Mouse (Mus musculus): Measurements from ENCODE around the gene Lrrc46. TPM values are rescaled to one million over a fixed set of nuclear protein-coding genes. Genes with fewer than 3 reads are reported as not detected.
A peak's percentile ranks its signal among the peaks of the same experiment; 100 is the strongest.

Lrrc46 gene
- 1 to 10 TPM in 1 of 2 experiments, under 1 TPM in 1; 0.74 to 1.0 TPM for total RNA-seq (2021)

GRCm38 (mm10) chr11:97041022-97041899 is at the start of gene Lrrc46, which contains the start of gene Mrpl10:
Gene Lrrc46, minus strand, starts transcription at chr11:97041407.
Gene Mrpl10, plus strand, starts transcription at chr11:97041560.
- DNase-seq (ENCODE audit: extremely low spot score in 1 of 2, low spot score in 1 of 2) = peak; percentile 72 to 83

DNA sequence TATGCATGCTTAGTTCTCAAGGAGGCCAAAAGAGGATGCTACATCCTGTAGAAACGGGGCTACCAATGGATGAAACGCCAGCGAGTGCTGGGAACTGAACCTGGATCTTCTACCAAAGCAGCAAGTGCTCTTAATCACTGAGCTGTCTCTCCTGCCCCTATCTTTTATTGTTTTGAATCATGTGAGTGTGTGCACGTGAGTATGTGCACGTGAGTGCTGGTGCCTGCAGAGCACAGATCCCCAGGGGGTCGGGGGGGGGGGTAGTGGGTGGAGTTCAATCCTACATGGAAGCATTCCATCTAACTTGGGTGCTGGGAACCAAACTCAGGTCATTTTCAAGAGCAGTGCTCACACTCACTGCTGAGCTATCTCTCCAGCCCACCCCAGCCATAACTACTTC is 45.2 kb upstream of the Lrrc46 start:
- no peak for DNase-seq (ENCODE audit: extremely low spot score in 1 of 2, low spot score in 1 of 2)

DNA sequence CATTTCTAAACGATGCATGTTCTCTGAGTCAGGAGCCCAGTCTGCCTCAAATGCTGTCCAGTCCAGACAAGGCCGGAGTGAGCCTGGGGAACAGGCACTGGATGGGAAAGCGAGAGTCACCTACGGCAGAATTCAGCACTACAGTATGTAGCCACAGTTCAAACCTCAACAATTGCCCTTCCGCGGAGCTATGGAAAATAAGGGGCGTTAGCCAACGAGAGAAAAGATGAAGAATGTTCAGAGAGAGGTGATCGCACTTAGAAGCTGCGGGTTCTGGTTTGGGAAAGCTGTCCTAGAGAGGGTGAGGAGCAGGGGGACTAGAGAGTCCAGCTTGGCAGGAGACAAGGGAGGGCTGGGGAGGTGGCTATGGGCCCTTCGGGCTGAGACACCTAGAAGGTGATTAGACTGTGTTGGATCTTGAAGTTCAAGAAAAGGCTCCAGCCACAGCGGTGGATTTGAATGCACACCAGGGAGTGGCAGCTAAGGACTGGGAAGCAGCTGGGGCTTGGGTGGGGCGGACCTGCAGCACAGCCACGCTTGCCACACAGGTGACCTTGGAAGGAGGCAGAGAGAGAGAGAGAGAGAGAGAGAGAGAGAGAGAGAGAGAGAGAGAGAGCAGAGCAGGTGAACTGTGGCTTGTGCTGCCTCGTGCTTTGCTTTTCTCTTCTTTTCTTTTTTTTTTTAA is 43.8 kb upstream of the Lrrc46 start:
- no peak for DNase-seq (ENCODE audit: extremely low spot score in 1 of 2, low spot score in 1 of 2)

DNA sequence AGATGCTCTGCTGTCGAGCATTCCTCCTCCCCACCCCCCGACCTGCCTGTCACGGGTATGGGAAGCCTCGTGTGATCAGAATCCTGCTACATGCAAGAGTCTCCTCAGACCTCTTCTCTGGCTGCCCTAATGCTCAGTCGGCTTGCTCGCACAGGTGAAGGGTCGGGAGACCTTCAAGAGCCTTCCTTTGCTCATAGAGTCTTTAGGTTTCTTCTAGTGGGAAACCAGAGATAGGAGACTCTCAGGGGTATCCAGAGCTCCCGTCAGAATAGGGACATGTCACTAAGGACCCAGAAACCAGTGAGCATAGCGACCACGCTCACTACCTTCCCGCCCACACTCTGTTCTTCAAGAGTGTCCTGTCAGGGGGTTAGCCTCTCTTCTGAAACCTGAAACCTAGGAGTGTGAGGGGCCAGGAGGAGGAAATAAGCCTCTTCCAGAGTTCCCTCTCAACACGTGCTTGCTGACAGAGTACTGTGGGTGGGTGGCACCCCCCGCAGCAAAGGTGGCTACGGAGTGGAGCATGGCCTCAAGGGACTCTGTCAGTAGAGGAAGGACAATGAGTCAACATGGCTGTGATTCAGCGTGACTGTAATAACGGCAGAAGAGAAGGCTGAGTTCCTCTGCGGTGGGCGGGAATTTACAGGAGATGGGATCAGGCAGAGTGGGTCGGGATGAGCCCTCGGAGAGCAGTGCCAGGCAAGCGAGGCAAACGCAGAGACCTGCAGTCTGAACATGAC is 42.4 kb upstream of the Lrrc46 start:
- no peak for DNase-seq (ENCODE audit: extremely low spot score in 1 of 2, low spot score in 1 of 2)

DNA sequence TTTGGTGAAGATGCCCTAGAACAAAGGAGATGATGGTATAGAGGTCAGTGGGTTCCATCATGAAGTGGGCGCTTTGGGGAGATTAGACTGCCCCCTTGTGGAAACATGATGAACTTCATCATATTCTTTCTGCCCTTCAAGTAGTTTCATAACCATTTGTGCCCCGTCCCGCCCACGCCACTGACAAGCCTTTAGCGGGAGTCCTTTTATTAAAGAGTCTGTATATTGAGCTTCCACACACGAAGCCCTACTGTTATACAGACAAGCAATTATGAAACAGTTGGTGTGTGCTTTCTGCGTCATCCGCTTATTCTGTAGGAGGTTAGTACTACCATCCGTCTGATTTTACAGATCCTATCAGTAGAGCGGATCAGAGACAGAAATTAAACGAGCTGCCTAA is 41.8 kb upstream of the Lrrc46 start:
- DNase-seq (ENCODE audit: extremely low spot score in 1 of 2, low spot score in 1 of 2) = peak in 1 of 2 experiments; percentile 51

GRCm38 (mm10) chr11:97080291-97080690 is 39.1 kb upstream of the Lrrc46 start:
- DNase-seq (ENCODE audit: extremely low spot score in 1 of 2, low spot score in 1 of 2) = no peak

DNA sequence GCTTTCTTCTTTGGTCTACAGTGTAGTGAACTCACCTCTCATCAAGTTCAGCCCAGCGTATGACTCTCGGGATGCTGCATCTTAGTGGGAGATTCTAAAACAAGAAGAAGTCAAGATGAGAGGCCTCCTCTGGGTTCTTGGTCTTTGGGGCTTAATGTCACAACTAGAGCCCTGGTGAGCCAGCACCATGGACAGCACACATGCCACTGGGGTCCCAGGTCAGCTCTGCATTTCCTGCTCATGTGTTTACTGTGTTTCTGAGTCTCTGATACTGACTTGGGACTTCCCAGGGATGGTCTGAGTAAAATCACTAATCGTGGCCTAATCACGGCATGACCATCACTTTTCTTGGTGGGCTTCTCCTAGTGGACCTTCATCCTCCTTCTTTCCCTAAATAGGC is 37.5 kb upstream of the Lrrc46 start:
- DNase-seq (ENCODE audit: extremely low spot score in 1 of 2, low spot score in 1 of 2) = no peak

DNA sequence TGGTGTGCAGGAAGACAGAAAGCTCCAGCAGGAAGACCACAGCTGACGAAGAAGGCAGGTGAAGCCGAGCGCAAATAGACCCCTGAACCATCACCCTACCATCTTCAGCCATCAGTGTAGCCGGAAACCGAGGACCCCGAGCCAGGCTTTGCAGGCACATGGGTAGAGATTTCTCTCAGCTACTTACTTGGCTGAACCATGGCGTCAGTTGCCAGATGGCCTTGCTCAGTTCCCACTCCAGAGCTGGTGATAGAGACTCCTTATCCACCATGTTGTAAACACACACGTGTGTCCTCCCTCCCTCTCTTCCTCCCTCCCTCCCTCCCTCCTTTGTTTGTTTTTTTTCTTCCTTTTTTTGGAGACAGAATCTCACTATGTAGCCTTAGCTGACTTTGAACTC is 33.0 kb upstream of the Lrrc46 start:
- no peak for DNase-seq (ENCODE audit: extremely low spot score in 1 of 2, low spot score in 1 of 2)

DNA sequence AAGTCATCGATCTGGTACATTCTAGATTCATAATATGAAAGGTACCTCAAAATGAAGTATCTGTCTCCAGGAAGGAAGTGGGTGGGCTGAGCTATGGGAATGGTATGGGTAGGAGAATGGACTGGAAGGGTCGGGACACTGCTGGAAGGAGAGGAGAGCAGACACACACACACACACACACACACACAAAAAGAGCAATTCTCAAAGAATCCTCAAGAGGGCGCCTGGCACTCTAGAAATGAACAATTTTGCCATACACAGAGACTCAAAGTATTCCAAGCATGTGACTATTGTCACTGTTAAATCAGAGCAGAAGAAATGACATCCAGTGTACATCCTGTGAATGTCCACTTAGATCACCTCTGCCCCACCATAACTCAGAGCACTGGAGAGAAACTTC is 31.3 kb upstream of the Lrrc46 start:
- DNase-seq (ENCODE audit: extremely low spot score in 1 of 2, low spot score in 1 of 2) = peak in 1 of 2 experiments; percentile 57

- no peak for DNase-seq (ENCODE audit: extremely low spot score in 1 of 2, low spot score in 1 of 2)
These were observed 29.9 kb upstream of the Lrrc46 start for GRCm38 (mm10) chr11:97071129-97071528.

GRCm38 (mm10) chr11:97069770-97070169 is 28.6 kb upstream of the Lrrc46 start:
- no peak for DNase-seq (ENCODE audit: extremely low spot score in 1 of 2, low spot score in 1 of 2)

- no peak for DNase-seq (ENCODE audit: extremely low spot score in 1 of 2, low spot score in 1 of 2)
These were observed 28.1 kb upstream of the Lrrc46 start for GRCm38 (mm10) chr11:97069333-97069732.

DNA sequence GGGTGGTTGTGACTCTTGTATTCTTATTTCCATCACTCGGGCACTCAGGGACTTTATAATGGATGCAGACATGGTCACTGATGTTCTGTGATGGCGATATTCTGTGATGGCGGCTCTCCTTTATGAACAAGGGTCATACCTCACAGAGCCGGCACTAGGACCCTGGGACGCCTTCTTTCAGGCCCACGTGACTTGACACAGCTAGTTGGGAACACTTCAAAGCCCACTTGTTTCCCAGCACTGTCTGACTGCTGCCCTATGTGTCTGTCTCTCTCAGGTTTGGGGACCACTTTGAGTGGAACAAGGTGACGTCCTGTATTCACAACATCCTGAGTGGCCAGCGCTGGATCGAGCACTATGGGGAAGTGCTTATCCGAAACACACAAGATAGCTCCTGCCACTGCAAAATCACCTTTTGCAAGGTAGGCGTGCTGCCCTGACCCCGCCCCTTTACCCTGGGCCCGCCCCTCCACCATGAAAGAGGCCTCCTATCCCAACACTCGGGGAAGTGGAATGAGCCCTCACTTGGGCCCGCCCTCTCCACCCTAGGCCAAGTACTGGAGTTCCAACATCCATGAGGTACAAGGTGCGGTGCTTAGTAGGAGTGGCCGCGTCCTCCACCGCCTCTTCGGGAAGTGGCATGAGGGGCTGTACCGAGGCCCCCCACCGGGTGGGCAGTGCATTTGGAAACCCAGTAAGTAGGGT is 25.6 kb upstream of the Lrrc46 start:
- DNase-seq (ENCODE audit: extremely low spot score in 1 of 2, low spot score in 1 of 2) = no peak

DNA sequence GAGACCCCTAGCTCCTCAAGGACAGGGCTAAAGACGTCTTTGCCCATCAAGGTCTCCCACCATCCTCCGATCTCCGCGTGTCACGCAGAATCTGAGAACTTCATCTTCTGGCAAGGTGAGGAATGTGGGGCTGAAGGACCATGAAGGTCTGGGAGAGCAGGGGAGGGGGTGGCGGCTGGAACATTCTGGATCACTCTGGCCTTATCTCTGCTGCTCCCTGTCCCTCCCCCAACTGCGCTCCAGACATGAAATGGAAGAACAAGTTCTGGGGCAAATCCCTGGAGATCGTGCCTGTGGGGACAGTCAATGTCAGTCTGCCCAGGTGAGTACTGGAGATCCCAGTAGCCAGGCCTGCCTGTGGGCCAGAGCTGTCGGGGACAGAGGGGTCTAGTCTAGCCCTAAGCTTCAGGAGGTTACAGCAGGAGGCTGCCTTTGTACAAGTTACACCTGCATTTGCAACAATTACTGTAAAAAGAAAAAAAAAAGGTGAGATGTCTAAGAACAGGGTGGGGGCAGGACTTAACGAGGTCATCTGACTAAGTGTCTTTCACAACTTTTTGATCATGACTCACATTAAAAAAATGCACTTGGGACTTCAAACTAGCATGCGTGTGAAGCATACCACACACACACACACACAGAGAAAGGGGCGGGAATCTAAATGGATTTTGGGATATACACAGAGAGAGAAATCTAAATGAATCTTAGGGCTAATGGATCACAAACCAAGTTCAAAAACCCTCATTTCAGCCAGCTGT is 24.5 kb upstream of the Lrrc46 start:
- no peak for DNase-seq (ENCODE audit: extremely low spot score in 1 of 2, low spot score in 1 of 2)

DNA sequence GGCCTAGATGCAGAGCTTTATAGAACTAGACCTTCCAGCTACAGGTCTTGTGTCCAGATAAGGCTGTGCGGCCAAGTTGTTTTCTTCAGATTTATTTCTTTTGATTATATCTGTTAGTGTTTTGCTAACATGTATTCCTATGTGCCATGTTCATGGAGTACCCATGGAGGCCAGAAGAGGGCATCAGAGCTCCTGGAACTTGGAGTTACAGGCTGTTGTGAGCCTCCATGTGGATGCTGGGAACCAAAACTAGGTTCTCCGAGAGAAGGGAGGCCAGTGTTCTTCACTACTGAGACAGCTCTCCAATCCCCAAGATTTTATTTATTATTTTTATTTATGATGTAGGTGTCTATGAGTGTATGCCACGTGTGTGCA is 22.7 kb upstream of the Lrrc46 start:
- no peak for DNase-seq (ENCODE audit: extremely low spot score in 1 of 2, low spot score in 1 of 2)

- DNase-seq (ENCODE audit: extremely low spot score in 1 of 2, low spot score in 1 of 2) = no peak
These were observed 22.2 kb upstream of the Lrrc46 start for GRCm38 (mm10) chr11:97063274-97063920.

GRCm38 (mm10) chr11:97052219-97052646 is 11.0 kb upstream of the Lrrc46 start:
- no peak for DNase-seq (ENCODE audit: extremely low spot score in 1 of 2, low spot score in 1 of 2)

GRCm38 (mm10) chr11:97050944-97051586 is 9.9 kb upstream of the Lrrc46 start:
- DNase-seq (ENCODE audit: extremely low spot score in 1 of 2, low spot score in 1 of 2) = no peak

Measured in layer of hippocampus, postnatal 25 days (tissue).